Mouse (Mus musculus): Measurements from ENCODE around the gene Bglap. TPM values are rescaled to one million over a fixed set of nuclear protein-coding genes. Genes with fewer than 3 reads are reported as not detected.

Gene Bglap
- total and polyA plus RNA-seq, 3 experiments = not detected

DNA sequence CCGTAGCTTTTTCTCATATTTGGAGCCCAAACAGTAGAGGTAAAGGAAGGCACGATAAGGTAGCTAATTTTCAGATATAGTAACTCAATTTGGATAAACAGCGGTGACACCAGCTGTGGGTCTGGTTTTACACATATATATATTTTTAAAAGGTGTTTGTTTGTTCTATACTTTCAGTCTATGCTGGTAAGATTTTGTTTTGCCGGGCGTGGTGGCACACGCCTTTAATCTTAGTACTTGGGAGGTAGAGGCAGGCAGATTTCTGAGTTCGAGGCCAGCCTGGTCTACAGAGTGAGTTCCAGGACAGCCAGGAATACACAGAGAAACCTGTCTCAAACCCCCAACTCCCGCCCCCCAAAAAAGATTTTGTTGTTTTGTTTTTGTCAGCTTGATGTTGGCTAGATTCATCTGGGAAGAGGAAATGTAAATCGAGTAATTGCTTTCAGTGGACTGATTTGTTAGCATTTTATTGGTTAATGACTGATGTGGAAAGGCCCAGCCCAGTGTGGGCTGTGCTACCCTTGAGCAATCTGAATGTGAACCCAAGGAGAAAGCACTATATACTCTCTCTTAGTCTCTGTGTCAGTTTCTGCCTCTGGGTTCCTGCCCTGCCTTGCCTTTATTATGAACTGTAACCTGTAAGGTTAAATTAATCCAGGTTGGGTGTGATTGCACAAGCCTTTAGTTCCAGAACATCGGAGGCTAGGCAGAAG is 41.6 kb upstream of the Bglap start:
- peaks cover 5 to 32% of the 10 kb centered on the region in 2 experiments; a peak in 3 of 4 replicates for H3K4me1 ChIP-seq (ENCODE audit: control insufficient read depth in 1 of 2, insufficient read depth in 2 of 2)
- no peak overlapping the region for H3K27ac ChIP-seq (ENCODE audit: insufficient read depth, low read depth)
- H3K4me3 ChIP-seq (replicated peaks in 1 of 3; ENCODE audit: low read depth in 2 of 3, low read length in 2 of 3, poor library complexity in 1 of 3) = peak overlapping the region in 2 of 3 experiments; percentile 32 to 74
- H3K4me2 ChIP-seq (ENCODE audit: insufficient read depth, low read depth, poor library complexity, severe bottlenecking) = peak overlapping the region; percentile 65; the same call in 1 of the 2 replicates
- dilution Hi-C loops (cut with MboI; ENCODE audit: extremely low pct_ligation_motif_present, extremely low pct_unique_long_range_greater_than_20kb, low sequenced_read_pairs) = no loop called here
- H3K9ac ChIP-seq (ENCODE audit: insufficient read depth, low read depth) = peak overlapping the region; percentile 66; the same call in 1 of the 2 replicates
- no peaks in the 10 kb centered on the region for H3K9me3 ChIP-seq (replicated peaks; ENCODE audit: low read length)
- DNase-seq (ENCODE audit: extremely low read depth) = no peak
- H3K36me3 ChIP-seq (replicated peaks in 1 of 2; ENCODE audit: control insufficient read depth in 1 of 2, insufficient read depth in 1 of 2, low read length in 1 of 2) = peaks cover 6 to 16% of the 10 kb centered on the region in 2 experiments
- in situ Hi-C loops (cut with MboI; ENCODE audit: low pct_ligation_motif_present, low pct_unique_long_range_greater_than_20kb, low sequenced_read_pairs) = no loop called here
- no peak for TF ChIP-seq CTCF (conservative IDR thresholded peaks at IDR 0.05 in 1 of 2, IDR thresholded peaks at IDR 0.05 in 1 of 2; ENCODE audit: low read depth in 2 of 2, low read length in 2 of 2)
- peaks cover 2% of the 10 kb centered on the region for H3K27me3 ChIP-seq (replicated peaks)
- H3K79me2 ChIP-seq (replicated peaks; ENCODE audit: control insufficient read depth, extremely low read depth, insufficient read depth, poor library complexity, severe bottlenecking) = peaks cover 16% of the 10 kb centered on the region

DNA sequence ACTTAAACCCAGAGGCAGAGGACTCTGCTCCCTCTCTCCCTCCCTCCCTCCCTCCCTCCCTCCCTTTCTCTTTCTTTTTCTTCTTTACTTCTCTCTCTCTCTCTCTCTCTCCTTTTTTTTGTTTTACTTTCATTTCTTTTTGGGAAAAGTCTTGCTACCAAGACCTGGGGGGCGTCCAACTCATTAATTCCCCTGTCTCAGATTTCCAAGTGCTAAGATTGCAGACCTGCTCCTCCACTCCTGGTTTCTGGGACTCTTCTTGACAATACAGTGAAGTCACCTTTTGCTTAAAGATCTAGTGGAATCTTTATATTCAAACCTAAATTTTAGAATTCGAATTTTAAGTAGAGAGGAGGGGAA is 41.0 kb upstream of the Bglap start:
- no peak for TF ChIP-seq UBTF (IDR thresholded peaks at IDR 0.05; ENCODE audit: low read depth, low read length)
- TF ChIP-seq RAD21 (IDR thresholded peaks at IDR 0.05; ENCODE audit: low read depth, low read length) = no peak
- TF ChIP-seq RCOR1 (conservative IDR thresholded peaks at IDR 0.05; ENCODE audit: low read depth, low read length) = no peak
- TF ChIP-seq PAX5 (IDR thresholded peaks at IDR 0.05; ENCODE audit: low read length) = no peak
- TF ChIP-seq ZC3H11A (IDR thresholded peaks at IDR 0.05; ENCODE audit: low read depth, low read length) = no peak
- no peak for TF ChIP-seq NRF1 (IDR thresholded peaks at IDR 0.05; ENCODE audit: low read depth, low read length)
- no peak for TF ChIP-seq EP300 (IDR thresholded peaks at IDR 0.05; ENCODE audit: low read length)
- no peak for TF ChIP-seq GABPA (IDR thresholded peaks at IDR 0.05; ENCODE audit: insufficient replicate concordance, low read depth, low read length)
- TF ChIP-seq KAT2A (IDR thresholded peaks at IDR 0.05; ENCODE audit: insufficient replicate concordance, low read length) = no peak
- no peak for TF ChIP-seq MEF2A (IDR thresholded peaks at IDR 0.05; ENCODE audit: borderline replicate concordance, low read depth, low read length)
- no peak; the same call in 1 of the 2 replicates for TF ChIP-seq POLR2A (IDR thresholded peaks at IDR 0.05; ENCODE audit: low read depth, low read length)
- no peak for TF ChIP-seq POLR2AphosphoS2 (IDR thresholded peaks at IDR 0.05; ENCODE audit: low read depth, low read length)
- no peak for TF ChIP-seq ELF1 (IDR thresholded peaks at IDR 0.05; ENCODE audit: low read depth, low read length)
- no peak for TF ChIP-seq MAFK (IDR thresholded peaks at IDR 0.05; ENCODE audit: insufficient replicate concordance, low read length)
- no peak for TF ChIP-seq NELFE (IDR thresholded peaks at IDR 0.05; ENCODE audit: low read depth, low read length)
- TF ChIP-seq HCFC1 (IDR thresholded peaks at IDR 0.05; ENCODE audit: low read depth, low read length) = no peak
- dilution Hi-C loops (cut with MboI; ENCODE audit: extremely low pct_ligation_motif_present, extremely low pct_unique_long_range_greater_than_20kb, low sequenced_read_pairs) (no loop called here), in situ Hi-C loops (cut with MboI; ENCODE audit: low pct_ligation_motif_present, low pct_unique_long_range_greater_than_20kb, low sequenced_read_pairs) (no loop called here)
- no peak overlapping the region for H3K27ac ChIP-seq (ENCODE audit: insufficient read depth, low read depth)
- H3K79me2 ChIP-seq (replicated peaks; ENCODE audit: control insufficient read depth, extremely low read depth, insufficient read depth, poor library complexity, severe bottlenecking) = peaks cover 16% of the 10 kb centered on the region
- no peak for DNase-seq (ENCODE audit: extremely low read depth)
- H3K9me3 ChIP-seq (replicated peaks; ENCODE audit: low read length) = no peaks in the 10 kb centered on the region
- peak overlapping the region in 2 of 3 experiments; percentile 32 to 74 for H3K4me3 ChIP-seq (replicated peaks in 1 of 3; ENCODE audit: low read depth in 2 of 3, low read length in 2 of 3, poor library complexity in 1 of 3)
- H3K36me3 ChIP-seq (replicated peaks in 1 of 2; ENCODE audit: control insufficient read depth in 1 of 2, insufficient read depth in 1 of 2, low read length in 1 of 2) = peaks cover 11 to 22% of the 10 kb centered on the region in 2 experiments
- H3K4me1 ChIP-seq (ENCODE audit: control insufficient read depth in 1 of 2, insufficient read depth in 2 of 2) = peaks cover 5 to 32% of the 10 kb centered on the region in 2 experiments; a peak in 3 of 4 replicates
- peak overlapping the region; percentile 66; the same call in 1 of the 2 replicates for H3K9ac ChIP-seq (ENCODE audit: insufficient read depth, low read depth)
- H3K4me2 ChIP-seq (ENCODE audit: insufficient read depth, low read depth, poor library complexity, severe bottlenecking) = peak overlapping the region; percentile 65; the same call in 1 of the 2 replicates
- peaks cover 2% of the 10 kb centered on the region for H3K27me3 ChIP-seq (replicated peaks)

Measured in CH12.LX (cell line).